Mouse (Mus musculus) naive thymus-derived CD4-positive, alpha-beta T cell, adult 2 months (primary cell): ENCODE results near the gene Mrpl35.
A peak's percentile ranks its signal among the peaks of the same experiment; 100 is the strongest.

Experiments used
- DNase-seq: peaks from one replicate; pipeline ENCODE4 v3.0.0-alpha.2; 2011; ENCODE audit warnings: low read depth

Gene Mrpl35

DNA sequence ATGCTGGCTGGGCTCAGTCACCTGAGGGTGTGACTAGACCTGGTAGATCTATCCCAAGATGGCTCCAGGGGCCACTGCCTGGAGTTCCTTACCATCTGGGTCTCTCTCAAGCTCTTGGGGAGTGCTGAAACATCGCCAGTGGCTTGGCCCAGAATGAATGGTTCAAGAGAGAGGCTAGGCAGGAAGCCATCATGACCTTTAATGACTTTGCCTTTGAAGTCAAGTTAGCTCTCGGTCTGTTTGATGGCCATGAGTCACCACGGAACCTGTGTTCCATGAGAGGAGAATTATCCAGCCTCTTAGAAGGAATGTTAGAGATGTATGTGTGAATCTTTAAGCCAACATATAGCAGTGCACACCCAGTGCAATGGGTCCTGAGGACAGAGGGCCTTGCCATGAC, 27.4 kb downstream of the Mrpl35 start:
- no peak for DNase-seq

DNA sequence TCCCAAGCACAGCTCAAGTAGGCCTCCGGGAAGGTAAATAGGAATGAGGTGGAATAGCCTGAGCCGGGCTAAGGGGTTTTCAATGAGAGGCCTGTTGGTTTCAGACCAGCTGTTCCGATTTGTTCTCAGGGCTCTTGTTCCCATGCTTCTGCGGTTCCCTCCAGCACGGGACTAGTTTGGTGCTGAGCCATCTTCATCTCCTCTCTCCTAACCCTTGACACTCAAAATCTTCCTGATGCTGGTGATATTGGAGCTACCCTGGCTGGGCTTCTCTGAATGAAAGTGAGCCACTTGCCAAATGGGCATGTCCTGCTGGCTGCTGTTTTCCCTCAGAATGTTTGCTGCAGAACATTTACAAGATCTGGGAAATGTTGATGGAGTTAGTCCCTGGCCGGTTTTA, 35.0 kb downstream of the Mrpl35 start:
- DNase-seq: no peak

DNA sequence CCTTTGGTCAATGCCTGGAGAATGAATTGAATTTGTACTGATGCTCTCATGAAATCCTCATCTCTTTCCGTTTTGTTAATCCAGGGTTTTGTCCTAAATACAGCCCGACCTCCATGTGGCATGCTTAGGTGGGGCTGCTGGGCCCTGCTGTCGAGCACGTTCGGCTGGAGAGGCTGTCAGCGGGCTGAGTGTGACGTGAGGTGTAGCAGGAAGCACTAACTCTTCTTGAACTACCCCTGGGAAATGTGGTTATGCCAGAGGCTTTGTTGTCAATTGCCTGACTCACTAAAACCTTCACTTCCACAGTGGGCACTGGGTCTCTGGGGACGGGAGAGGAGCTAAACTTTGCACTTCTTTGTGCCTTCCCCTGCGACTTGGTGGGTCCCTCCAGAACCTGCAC, 38.4 kb downstream of the Mrpl35 start:
- DNase-seq: peak; percentile 8

DNA sequence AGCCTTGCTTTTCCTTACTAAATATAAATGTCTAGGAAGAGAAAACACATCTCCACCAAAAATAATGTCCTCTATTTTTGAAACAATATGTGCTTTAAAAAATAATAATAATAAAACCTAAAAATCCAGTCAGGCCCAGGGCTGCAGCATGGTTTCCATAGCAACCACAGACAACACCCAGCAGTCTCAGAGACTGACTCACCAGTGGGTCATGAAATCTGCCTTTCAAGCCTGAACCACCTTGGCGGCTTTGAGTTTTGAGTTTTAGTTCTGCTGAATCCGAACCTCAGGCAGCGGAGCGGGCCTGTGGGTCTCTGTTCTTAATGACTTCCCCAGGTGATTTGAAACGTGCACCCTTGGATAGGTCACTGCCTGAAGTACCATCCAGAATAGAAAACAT, 43.6 kb downstream of the Mrpl35 start:
- DNase-seq: no peak

DNA sequence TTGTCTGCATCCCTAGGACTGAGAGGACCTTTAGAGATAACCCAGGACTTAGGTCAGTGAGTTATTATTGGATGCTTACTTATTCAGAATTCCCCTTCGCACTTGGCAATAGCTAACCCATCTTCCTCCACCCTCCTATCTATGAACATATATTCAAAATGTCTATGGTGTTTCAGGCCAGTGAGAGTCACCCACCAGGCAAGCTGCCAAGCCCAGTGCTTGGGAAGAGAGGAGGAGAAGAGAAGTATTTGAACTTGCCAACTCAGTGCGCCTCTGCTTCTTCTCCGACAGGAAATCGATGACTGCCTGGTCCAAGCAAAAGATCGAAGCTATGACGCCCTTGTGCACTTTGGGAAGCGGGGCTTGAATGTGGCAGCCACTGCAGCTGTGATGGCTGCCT, 46.3 kb downstream of the Mrpl35 start:
- DNase-seq: no peak

DNA sequence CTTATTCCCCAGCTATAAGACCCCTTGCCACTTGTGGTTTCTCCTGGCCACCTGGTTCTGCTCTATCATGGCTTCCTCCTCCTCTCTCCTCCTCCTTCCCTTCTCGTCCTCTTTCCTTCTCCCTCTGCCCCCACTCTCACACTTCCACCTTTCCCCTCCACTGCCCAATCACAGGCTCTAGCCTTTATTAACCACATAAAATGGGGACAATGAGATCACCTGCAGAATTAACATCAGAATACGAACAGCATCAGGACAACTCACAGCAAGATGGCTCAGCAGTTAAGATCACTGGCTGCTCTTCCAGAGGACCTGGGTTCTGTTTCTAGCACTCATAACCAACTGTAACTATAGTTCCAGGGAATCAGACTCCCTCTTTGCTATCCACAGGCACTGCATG, 46.9 kb downstream of the Mrpl35 start:
- no peak for DNase-seq

DNA sequence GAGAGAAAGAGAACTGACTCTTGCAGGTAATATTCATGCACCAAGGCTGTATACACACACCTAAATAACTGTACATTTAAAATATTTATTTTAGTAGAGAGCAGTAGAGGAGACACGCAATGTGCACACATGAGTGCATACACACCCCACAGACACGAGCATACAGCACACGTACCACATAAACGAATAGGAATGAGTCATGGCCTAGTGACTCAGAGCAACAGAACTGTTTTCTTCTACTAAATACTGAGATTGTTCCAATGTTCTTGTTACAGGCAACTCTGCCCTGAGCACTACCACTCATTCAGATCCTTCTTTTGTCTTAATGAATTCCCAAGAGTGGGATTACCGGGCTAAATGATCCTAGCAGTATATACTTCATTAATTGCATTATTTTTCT, 48.8 kb downstream of the Mrpl35 start:
- DNase-seq: no peak

DNA sequence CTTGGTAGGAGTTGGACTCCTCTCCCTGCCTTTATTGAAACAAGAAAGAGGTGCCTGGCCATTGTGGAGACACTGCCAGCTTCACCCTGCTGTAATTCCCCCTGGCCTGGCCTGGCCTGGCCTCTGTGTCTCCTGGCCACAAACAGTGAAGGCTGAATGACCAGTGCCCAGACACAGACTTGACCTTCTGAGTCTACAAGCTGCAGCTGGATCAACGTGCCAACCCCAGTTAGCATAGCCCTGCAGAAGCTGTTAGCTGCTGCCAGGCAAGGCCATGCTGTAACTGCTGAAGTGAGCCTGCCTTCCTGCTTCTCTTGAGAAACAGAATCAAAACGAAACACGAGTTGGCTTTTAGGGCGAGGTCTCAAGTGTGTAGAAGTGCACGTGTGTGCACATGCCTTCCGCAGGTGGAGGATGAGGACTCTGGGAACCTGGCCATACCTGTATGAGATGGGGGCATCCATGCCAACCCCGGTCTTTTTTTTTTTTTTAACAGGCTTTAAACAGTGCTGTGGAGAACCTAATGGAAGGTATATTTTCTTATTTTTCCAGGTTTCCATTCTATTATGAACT, 54.0 kb downstream of the Mrpl35 start:
- no peak for DNase-seq

DNA sequence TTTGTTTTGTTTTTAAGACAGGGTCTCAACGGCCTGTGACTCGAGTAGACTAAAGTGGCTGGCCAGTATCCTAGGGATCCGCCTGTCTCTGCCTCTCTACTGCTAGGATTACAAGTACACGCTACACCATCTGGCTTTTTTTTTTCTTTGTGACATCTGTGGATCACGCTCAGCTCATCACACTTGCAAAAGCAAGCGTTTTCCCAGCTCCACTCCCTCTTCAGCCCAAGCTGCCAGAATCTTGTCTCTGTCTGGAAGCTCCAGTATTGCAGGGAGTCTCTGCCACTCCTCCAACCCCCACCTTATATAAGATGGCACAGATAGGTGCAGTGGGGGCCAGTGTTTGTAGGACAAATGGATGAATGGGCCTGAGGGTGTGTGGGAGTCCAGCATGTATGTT, 54.6 kb downstream of the Mrpl35 start:
- no peak for DNase-seq

DNA sequence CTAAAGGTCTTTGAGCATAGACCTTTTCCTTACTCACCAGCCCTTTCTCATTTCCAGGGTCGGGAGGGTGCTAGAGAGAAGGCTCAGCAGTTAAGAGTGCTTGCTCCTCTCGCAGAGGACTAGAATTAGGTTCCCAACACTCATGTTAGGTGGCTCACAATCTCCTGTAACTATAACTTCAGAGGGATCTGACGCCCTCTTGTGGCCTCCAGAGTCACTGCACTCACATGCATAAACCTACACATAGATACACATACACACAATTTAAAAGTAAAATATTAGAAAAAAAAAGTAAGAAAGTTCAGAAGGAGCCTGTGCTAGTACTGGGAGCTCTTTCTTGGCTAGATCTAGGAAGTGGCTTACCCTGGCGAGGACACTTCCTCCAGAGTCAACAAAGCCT, 55.5 kb downstream of the Mrpl35 start:
- DNase-seq: no peak

DNA sequence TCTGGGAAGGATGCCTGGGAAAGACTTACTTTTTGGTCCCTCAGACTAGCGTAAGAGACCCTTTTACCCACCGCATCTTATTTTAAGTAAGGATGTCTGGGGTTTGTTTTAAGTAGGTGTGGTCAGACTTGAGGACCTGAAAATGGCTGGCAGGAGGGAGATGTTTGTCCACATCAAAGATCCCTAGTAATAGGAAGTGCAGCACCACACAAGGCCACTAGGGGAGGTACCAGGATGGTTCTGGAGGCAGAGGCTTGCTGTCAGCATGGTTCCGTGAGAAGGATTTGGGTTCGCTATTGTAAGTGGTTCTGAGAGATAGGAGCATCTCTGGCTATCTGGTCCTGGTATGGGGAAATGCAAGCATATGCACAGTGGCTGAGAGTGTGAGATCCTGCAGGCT, 55.9 kb downstream of the Mrpl35 start:
- DNase-seq: no peak

DNA sequence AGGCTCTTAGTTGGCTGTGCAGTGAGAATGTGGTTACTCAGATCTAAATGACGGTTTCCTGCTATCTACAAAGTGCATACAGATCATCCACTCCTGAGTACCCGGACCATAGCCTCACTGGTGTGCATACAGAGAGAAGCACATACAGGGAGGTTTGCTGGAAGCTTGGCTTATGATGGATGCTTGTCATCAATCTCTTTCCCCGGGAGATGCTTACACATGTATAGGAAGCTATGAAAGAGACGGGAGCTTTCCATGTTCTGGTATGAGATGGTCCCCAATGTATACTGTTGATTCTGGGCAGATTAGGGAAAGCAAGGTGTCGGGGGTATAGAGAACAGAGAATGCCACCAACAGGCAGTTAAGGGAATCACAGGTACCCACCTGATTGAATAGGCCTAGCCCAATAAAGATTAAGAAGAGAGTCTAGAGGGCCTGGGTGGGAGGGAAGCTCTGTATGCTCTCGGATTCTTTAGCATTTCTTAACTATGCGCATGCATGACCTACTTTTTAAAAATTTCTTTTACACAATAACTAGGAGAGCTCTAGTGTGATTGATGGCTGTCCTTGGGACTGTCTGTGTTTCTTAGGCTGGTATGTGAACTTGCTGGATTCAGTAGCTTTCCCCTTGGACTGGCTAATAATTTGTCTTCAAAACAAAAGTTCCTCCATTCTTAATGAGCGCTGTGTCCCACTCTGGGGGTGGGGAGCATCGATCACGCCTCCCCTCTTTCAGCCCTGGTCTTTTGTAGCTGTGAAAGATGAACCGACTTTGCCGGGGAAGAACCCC, 56.7 kb downstream of the Mrpl35 start:
- peak; percentile 40 for DNase-seq

DNA sequence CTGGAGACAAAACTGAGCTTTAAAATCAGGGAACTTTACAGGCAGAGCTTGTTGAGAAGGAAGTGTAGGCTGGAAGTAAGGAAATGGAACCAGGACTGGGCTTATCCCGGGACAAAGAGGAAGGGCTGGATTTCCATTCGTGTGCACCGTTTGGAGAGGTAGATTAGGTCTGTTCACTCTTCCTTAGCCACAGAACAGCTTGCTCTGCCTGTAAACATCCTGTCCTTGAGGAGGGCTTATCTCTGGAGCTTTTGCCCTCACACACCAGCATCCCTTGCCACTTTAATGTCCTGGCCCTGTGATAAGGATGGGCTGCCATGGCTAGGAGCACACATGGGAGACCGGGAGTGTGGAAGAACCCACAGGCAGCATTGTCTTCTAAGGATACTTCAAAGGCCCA, 59.0 kb downstream of the Mrpl35 start:
- no peak for DNase-seq
